Mouse (Mus musculus): Measurements from ENCODE around the gene Epo. TPM values are rescaled to one million over a fixed set of nuclear protein-coding genes. Genes with fewer than 3 reads are reported as not detected.

Gene Epo
- polyA plus RNA-seq, 1 experiment from 2014 or later = not detected

- H3K27me3 ChIP-seq (replicated peaks) = 0 out of 2 replicates have a peak, but pooled peaks cover 3% of the 10 kb centered on the region
- H3K4me2 ChIP-seq = no peak overlapping the region
- no peak overlapping the region for H3K4me3 ChIP-seq
- ATAC-seq (ENCODE audit: extremely low read depth, insufficient number of reproducible peaks, low FRiP score, low TSS enrichment) = no peak
- H3K4me1 ChIP-seq = peaks cover 16% of the 10 kb centered on the region
- peaks cover 11% of the 10 kb centered on the region for H3K36me3 ChIP-seq
- 85% methylated on average over 7 of the region's 7 CpGs for WGBS
- H3K27ac ChIP-seq (replicated peaks) = no peak overlapping the region
- H3K9ac ChIP-seq = no peak overlapping the region
- no peaks in the 10 kb centered on the region for H3K9me3 ChIP-seq
These were observed 32.9 kb downstream of the Epo start for GRCm38 (mm10) chr5:137500186-137500585.

- no peaks in the 10 kb centered on the region for H3K9me3 ChIP-seq
- no peak overlapping the region for H3K9ac ChIP-seq
- WGBS = 60% methylated on average over 13 of the region's 13 CpGs
- H3K27me3 ChIP-seq (replicated peaks) = 0 out of 2 replicates have a peak, but pooled peaks cover 6% of the 10 kb centered on the region
- no peaks in the 10 kb centered on the region for H3K4me1 ChIP-seq
- H3K4me3 ChIP-seq = no peak overlapping the region
- H3K27ac ChIP-seq (replicated peaks) = 0 out of 2 replicates have a peak overlapping the region, but pooled peaks have one; percentile 12
- no peaks in the 10 kb centered on the region for H3K36me3 ChIP-seq
- no peak overlapping the region for H3K4me2 ChIP-seq
- ATAC-seq (ENCODE audit: extremely low read depth, insufficient number of reproducible peaks, low FRiP score, low TSS enrichment) = no peak
These were observed 39.2 kb downstream of the Epo start for GRCm38 (mm10) chr5:137493831-137494230.

GRCm38 (mm10) chr5:137491559-137491958 is 41.5 kb downstream of the Epo start:
- Histone ChIP-seq H3K36me3 (no peaks in the 10 kb centered on the region), H3K4me2 (no peak overlapping the region), H3K4me1 (no peaks in the 10 kb centered on the region), H3K27ac (replicated peaks) (no peak overlapping the region), H3K9me3 (peaks cover 4% of the 10 kb centered on the region; the same call in 1 of the 2 replicates), H3K9ac (no peak overlapping the region), H3K4me3 (no peak overlapping the region), H3K27me3 (replicated peaks) (peaks cover 13% of the 10 kb centered on the region)
- WGBS = 46% methylated on average over 4 of the region's 4 CpGs
- no peak for ATAC-seq (ENCODE audit: extremely low read depth, insufficient number of reproducible peaks, low FRiP score, low TSS enrichment)

DNA sequence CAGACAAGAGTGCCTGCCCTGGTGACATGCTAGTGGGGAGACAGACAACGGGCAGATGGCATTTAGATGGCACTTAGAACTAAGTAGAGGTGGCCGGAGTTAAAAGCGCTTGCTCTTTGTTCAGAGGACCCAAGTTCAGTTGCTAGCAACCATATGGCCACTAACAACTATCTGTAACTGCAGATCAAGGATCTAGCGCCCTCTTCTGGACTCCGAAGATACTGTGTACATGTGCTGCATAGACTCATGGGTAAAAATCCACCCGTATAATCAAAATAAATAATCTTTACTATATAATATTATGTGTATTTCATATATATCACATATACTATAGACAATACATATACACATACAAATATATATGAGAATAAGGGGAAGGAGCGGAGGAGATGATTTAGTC is 45.4 kb downstream of the Epo start:
- H3K4me1 ChIP-seq = peaks cover 9% of the 10 kb centered on the region
- ATAC-seq (ENCODE audit: extremely low read depth, insufficient number of reproducible peaks, low FRiP score, low TSS enrichment) = no peak
- no peak overlapping the region for H3K4me3 ChIP-seq
- H3K36me3 ChIP-seq = no peaks in the 10 kb centered on the region
- no peak overlapping the region for H3K27ac ChIP-seq (replicated peaks)
- peaks cover 4% of the 10 kb centered on the region; the same call in 1 of the 2 replicates for H3K9me3 ChIP-seq
- no peak overlapping the region for H3K4me2 ChIP-seq
- H3K27me3 ChIP-seq (replicated peaks) = peaks cover 53% of the 10 kb centered on the region
- WGBS = 79% methylated on average over 7 of the region's 7 CpGs
- no peak overlapping the region for H3K9ac ChIP-seq

DNA sequence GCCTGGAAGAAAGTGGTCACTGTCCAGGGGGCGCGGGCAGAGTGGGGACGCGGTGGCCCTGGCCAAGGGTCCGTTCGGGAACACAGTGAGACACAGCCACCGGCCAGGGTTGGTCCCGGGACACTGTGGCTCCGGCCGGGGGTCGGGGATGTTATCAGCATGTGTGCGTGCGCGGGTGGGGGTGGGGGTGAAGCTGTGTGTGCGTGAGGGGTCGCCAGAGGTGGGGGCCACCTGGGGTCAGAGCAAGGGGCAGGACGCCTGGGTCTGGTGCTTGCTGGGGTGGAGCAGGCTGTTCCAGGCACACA is 47.2 kb downstream of the Epo start:
- peak overlapping the region; percentile 29 for H3K4me3 ChIP-seq
- peak overlapping the region; percentile 60 for H3K4me2 ChIP-seq
- no peak for ATAC-seq (ENCODE audit: extremely low read depth, insufficient number of reproducible peaks, low FRiP score, low TSS enrichment)
- H3K27ac ChIP-seq (replicated peaks) = no peak overlapping the region
- no peaks in the 10 kb centered on the region for H3K36me3 ChIP-seq
- peaks cover 53% of the 10 kb centered on the region for H3K27me3 ChIP-seq (replicated peaks)
- peaks cover 9% of the 10 kb centered on the region for H3K4me1 ChIP-seq
- H3K9me3 ChIP-seq = peaks cover 4% of the 10 kb centered on the region; the same call in 1 of the 2 replicates
- H3K9ac ChIP-seq = peak overlapping the region; percentile 68
- WGBS = 1% methylated on average over 17 of the region's 17 CpGs

DNA sequence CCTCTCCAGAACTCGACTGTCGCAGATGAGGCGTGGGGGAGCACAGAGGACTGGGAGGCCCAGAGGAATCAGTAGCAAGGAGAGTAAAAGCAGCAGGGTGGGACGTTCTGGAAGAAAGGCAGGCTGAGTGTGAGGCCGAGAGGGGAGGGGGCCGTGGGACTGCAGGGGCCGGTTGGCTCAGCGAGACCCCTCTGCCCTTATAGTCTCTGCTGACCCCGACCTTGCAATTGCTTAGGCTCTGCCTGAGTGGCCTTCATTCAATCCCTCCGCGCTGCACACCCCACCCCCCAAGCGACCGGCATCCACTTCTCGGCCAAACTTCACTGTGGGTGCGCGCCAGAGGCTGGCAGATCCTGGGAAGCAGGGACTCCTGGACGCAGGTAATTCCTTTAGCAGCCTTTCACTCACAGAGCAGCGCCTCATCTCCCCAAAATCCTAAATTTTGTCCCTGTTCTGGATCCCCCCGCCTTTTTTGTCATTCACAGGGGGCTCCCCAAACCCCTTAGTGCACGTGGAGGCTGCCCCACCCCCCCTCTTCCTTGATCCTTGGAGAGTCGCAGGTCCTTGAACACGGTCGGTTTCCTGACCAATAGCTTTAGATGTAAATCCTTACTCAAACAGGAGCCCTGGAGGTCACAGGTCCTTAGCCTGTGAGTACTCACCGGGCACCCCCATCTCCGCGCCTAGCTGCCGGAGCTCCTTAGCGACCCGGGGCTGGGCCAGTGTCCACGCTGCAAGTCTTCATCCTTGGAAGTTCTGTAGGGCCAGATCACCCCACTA is 47.8 kb downstream of the Epo start:
- Histone ChIP-seq H3K4me1 (peaks cover 9% of the 10 kb centered on the region), H3K4me3 (peak overlapping the region; percentile 29), H3K27me3 (replicated peaks) (peaks cover 51% of the 10 kb centered on the region), H3K9ac (peak overlapping the region; percentile 68), H3K27ac (replicated peaks) (no peak overlapping the region), H3K4me2 (peak overlapping the region; percentile 60), H3K36me3 (no peaks in the 10 kb centered on the region), H3K9me3 (peaks cover 4% of the 10 kb centered on the region; the same call in 1 of the 2 replicates)
- ATAC-seq (ENCODE audit: extremely low read depth, insufficient number of reproducible peaks, low FRiP score, low TSS enrichment) = no peak
- WGBS = 8% methylated on average over 30 of the region's 30 CpGs

DNA sequence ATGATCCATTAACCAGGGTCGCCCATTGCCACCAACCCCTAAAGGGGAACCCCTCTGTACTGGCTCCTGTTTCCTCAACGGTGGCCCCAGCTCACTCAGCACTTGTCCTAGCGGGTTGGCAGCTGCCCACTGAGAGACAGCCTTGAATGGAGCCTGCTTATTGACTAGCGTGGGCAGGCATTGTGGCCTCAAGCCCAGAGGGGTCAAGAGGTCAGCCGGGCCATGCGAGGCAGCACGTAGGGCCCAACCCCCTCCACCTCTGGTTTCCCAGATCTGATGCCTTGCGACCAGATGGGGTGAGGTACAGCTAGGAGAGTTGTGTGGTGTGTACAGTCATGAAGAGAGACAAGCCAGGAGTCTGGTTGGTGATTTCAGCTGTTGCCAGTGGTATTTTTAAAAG is 51.1 kb downstream of the Epo start:
- Histone ChIP-seq H3K4me2 (no peak overlapping the region), H3K4me1 (peaks cover 9% of the 10 kb centered on the region), H3K27ac (replicated peaks) (no peak overlapping the region), H3K27me3 (replicated peaks) (peaks cover 43% of the 10 kb centered on the region), H3K4me3 (no peak overlapping the region), H3K9ac (no peak overlapping the region), H3K9me3 (no peaks in the 10 kb centered on the region), H3K36me3 (no peaks in the 10 kb centered on the region)
- ATAC-seq (ENCODE audit: extremely low read depth, insufficient number of reproducible peaks, low FRiP score, low TSS enrichment) = no peak
- WGBS = 39% methylated on average over 8 of the region's 8 CpGs

- ATAC-seq (ENCODE audit: extremely low read depth, insufficient number of reproducible peaks, low FRiP score, low TSS enrichment) = no peak
- peaks cover 9% of the 10 kb centered on the region for H3K4me1 ChIP-seq
These were observed 51.9 kb downstream of the Epo start for GRCm38 (mm10) chr5:137481138-137481537.

DNA sequence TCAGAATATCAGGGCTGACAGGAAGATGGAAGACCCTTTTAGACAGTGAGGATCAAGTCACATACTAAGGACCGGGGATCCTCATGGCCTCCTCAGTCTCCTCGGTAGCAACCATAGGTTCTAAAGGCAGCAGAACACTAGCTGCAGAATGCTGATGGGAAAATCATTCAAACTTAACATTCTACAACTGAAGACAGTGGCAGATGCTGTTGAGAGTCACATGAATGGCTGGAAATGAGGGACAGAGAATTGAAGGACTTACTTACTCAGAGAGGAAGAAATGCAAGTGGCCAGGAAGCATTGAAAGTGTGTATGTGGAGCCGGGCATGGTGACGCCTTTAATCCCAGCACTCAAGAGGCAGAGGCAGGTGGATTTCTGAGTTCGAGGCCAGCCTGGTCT is 56.1 kb downstream of the Epo start, which contains the start of gene Zan:
Gene Zan, minus strand, starts transcription at position 101 of the 400 bp plus-strand sequence.
- no peaks in the 10 kb centered on the region for H3K9me3 ChIP-seq
- no peak within 1 kb of the TSS for H3K9ac ChIP-seq
- H3K4me1 ChIP-seq = 0 out of 2 replicates have a peak, but pooled peaks cover 6% of the 10 kb centered on the region
- 66% methylated on average over 5 of the region's 5 CpGs for WGBS
- H3K4me2 ChIP-seq = no peak within 1 kb of the TSS
- H3K4me3 ChIP-seq = no peak within 1 kb of the TSS
- H3K36me3 ChIP-seq = no peaks in the 10 kb centered on the region
- ATAC-seq (ENCODE audit: extremely low read depth, insufficient number of reproducible peaks, low FRiP score, low TSS enrichment) = no peak
- H3K27ac ChIP-seq (replicated peaks) = no peak within 1 kb of the TSS
- H3K27me3 ChIP-seq (replicated peaks) = 0 out of 2 replicates have a peak, but pooled peaks cover 4% of the 10 kb centered on the region

More at GRCm38 (mm10) chr5:137481138-137481537, 51.9 kb downstream of the Epo start:
- Histone ChIP-seq H3K9me3 (no peaks in the 10 kb centered on the region), H3K9ac (no peak overlapping the region), H3K4me3 (no peak overlapping the region), H3K36me3 (no peaks in the 10 kb centered on the region), H3K27ac (replicated peaks) (no peak overlapping the region), H3K4me2 (no peak overlapping the region), H3K27me3 (replicated peaks) (peaks cover 36% of the 10 kb centered on the region)

- Histone ChIP-seq H3K27ac (replicated peaks) (no peak overlapping the region), H3K4me2 (no peak overlapping the region), H3K36me3 (no peaks in the 10 kb centered on the region), H3K4me3 (no peak overlapping the region), H3K27me3 (replicated peaks) (0 out of 2 replicates have a peak, but pooled peaks cover 4% of the 10 kb centered on the region), H3K9me3 (no peaks in the 10 kb centered on the region), H3K9ac (no peak overlapping the region), H3K4me1 (0 out of 2 replicates have a peak, but pooled peaks cover 7% of the 10 kb centered on the region)
- no peak for ATAC-seq (ENCODE audit: extremely low read depth, insufficient number of reproducible peaks, low FRiP score, low TSS enrichment)
- WGBS = 56% methylated on average over 2 of the region's 2 CpGs
These were observed 58.7 kb downstream of the Epo start for GRCm38 (mm10) chr5:137474351-137474750.

DNA sequence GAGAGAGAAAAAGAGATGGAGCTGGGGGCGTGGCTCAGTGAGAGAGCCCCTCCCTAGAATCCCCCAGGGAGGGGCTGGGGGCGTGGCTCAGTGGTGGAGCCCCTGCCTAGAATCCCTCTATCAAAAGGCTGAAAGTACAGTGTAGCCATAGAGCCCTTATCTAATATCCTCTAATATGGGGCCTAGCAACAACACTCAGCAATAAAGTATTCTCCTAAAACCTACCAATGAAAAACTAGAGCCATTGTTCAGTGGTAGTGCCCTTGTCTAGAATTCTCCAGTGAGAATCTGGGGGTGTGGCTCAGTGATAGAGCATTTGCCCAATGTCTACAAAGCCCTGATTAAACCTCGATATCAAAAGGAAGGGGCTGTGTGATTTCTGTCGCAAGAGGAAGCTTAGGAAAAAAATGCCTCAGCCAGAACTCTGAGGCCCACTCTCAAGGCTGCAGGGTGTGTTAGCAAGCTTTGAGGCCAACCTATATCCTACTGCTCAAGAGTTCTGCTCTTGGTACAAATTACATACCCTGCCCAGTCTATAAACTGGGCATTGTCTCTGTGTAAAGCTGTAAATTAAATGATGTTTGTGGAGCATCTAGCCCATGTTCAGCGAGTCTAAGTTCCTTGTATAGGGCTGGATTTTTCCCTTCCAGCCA is 60.7 kb downstream of the Epo start:
- H3K4me1 ChIP-seq = 0 out of 2 replicates have a peak, but pooled peaks cover 7% of the 10 kb centered on the region
- no peaks in the 10 kb centered on the region for H3K9me3 ChIP-seq
- peak overlapping the region; percentile 53 for H3K27ac ChIP-seq (replicated peaks)
- H3K4me3 ChIP-seq = no peak overlapping the region
- no peak overlapping the region for H3K9ac ChIP-seq
- 0 out of 2 replicates have a peak, but pooled peaks cover 4% of the 10 kb centered on the region for H3K27me3 ChIP-seq (replicated peaks)
- no peaks in the 10 kb centered on the region for H3K36me3 ChIP-seq
- 48% methylated on average over 5 of the region's 5 CpGs for WGBS
- peak; percentile 38; the same call in 1 of the 2 replicates for ATAC-seq (ENCODE audit: extremely low read depth, insufficient number of reproducible peaks, low FRiP score, low TSS enrichment)
- no peak overlapping the region for H3K4me2 ChIP-seq

Data from heart, embryonic 13.5 days (tissue).